Mouse (Mus musculus): ENCODE data around the gene Dkc1.
"Not testable (repeated sequence)": the region's sequence is repeated elsewhere in the genome, so short reads cannot be mapped to it uniquely, and the experiment has no call there.

Gene Dkc1

GRCm38 (mm10) chrX:75143124-75143555 is 47.5 kb downstream of the Dkc1 start:
- not testable (repeated sequence) for DNase-seq

- no peak for DNase-seq
These were observed 52.8 kb downstream of the Dkc1 start for GRCm38 (mm10) chrX:75148414-75148813.

- DNase-seq, result no peak
These were observed 54.6 kb downstream of the Dkc1 start for GRCm38 (mm10) chrX:75150304-75150703.

GRCm38 (mm10) chrX:75152249-75152648 is 56.6 kb downstream of the Dkc1 start:
- no peak for DNase-seq

- DNase-seq, result peak; percentile 34 to 63
These were observed 60.1 kb downstream of the Dkc1 start for GRCm38 (mm10) chrX:75155576-75156243.

All from kidney, adult 8-10 months (tissue).